Mouse (Mus musculus) lung, postnatal 0 days (tissue): ENCODE results near the gene Tmem39b. TPM values are rescaled to one million over a fixed set of nuclear protein-coding genes. Genes with fewer than 3 reads are reported as not detected.

Source experiments
- ATAC-seq: fragments of 200-750 bp; cut with Nextera tagmentation; 2 replicates; pipeline ENCODE4 v1.8.0; 2017; ENCODE audit warnings: moderate library complexity
- DNase-seq: peaks from one replicate; pipeline ENCODE4 v3.0.0-alpha.2; 2016; ENCODE audit warnings: low spot score
- H3K27ac ChIP-seq: fragments of 300-500 bp; sonication (generic); 2 replicates; pipeline ENCODE4 v1.5.1; 2014; ENCODE audit warnings: antibody characterized with exemption, mild to moderate bottlenecking, low read length, mixed read lengths
- H3K27me3 ChIP-seq: fragments of 300-500 bp; sonication (generic); replicated peaks from 2 replicates; pipeline ENCODE4 v1.6.1; 2014; ENCODE audit warnings: low read length, mixed read lengths; ENCODE audit not compliant: insufficient read depth
- H3K36me3 ChIP-seq: fragments of 300-500 bp; sonication (generic); 2 replicates; pipeline ENCODE4 v1.6.1; 2014; ENCODE audit warnings: low read length, mixed read lengths; ENCODE audit not compliant: insufficient read depth
- H3K4me1 ChIP-seq: fragments of 300-500 bp; sonication (generic); 2 replicates; pipeline ENCODE4 v1.6.1; 2014; ENCODE audit warnings: antibody characterized with exemption, low read depth, low read length, mixed read lengths; ENCODE audit not compliant: insufficient read depth
- H3K4me2 ChIP-seq: fragments of 300-500 bp; sonication (generic); replicated peaks from 2 replicates; pipeline ENCODE4 v1.6.1; 2014; ENCODE audit warnings: low read depth, mild to moderate bottlenecking, low read length, moderate library complexity, mixed read lengths
- H3K4me3 ChIP-seq: fragments of 300-500 bp; sonication (generic); 2 replicates; pipeline ENCODE4 v1.5.1; 2014; ENCODE audit warnings: low read depth, low read length
- H3K9ac ChIP-seq: fragments of 300-500 bp; sonication (generic); replicated peaks from 2 replicates; pipeline ENCODE4 v1.6.1; 2014; ENCODE audit warnings: low read depth, mild to moderate bottlenecking
- H3K9me3 ChIP-seq: fragments of 300-500 bp; sonication (generic); 2 replicates; pipeline ENCODE4 v1.6.1; 2016; ENCODE audit warnings: low read length, mixed read lengths
- CTCF ChIP-seq: IDR thresholded peaks from 2 replicates; pipeline ENCODE4 v1.5.1; 2016; ENCODE audit warnings: antibody characterized with exemption, mild to moderate bottlenecking
- EP300 ChIP-seq: IDR thresholded peaks from 2 replicates; pipeline ENCODE4 v1.6.1; 2016; ENCODE audit warnings: antibody characterized with exemption, mild to moderate bottlenecking, control low read depth
- WGBS: fragments of 180-500 bp; shearing (Covaris S2); extraction: QIAGEN DNeasy Blood & Tissue Kit; methylation state at CpG from one replicate; pipeline ENCODE4 v1.1.7; 2014; 5-methylcytosine and 5-hydroxymethylcytosine counted together
- polyA plus RNA-seq: library from polyadenylated mRNA; unstranded; fragments of >200 nt; fragmentation: Nextera tagmentation; extraction: Ambion mirVana; gene quantifications from 2 replicates; pipeline ENCODE4 v1.2.1, GENCODE M21; 2015

The Tmem39b gene
- 5.3 and 5.5 TPM in 2 replicates for polyA plus RNA-seq

DNA sequence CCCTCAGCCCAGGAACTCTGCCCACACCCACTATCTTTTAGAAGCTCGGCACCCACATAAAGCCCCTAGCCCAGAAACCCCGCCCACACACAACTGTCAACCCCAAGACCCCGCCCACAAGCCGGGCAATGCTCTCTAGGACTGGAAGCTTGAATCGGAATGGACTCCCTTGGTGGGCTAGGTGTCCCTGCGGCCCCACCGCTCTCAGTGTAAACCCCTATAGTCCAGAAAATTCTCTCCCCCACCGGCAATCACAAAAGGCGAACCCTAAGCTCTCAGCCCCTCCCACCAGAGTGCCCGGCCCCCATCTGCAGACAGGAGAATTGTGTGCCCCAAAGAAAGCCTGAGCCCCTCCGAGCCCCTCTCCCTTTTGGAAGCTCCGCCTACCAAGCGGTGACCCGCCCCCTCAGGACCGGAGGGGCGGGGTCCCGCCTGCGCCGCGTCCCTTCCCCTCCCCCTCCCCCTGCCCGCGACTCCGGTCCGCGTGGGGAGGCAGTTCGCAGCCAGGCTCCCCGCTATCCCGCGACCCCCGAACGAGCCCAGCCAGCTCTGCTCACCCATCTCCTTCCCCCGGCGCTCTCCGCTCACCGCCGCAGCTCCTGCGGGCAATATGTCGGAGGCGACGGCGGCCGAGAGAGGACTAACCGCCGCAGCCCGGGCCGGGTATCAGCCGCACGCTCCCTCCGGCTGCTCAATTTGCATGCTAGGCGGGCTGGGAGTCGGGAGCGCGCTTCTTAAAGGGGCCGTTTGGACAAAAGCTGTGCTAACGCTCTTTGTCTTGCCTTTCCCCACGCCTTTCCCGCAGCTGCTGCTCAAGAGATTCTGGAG lies at the start of gene Tmem39b:
Tmem39b (minus strand) TSS at position 681 of the 828 bp plus-strand sequence.
- Histone ChIP-seq H3K27ac (peak within 1 kb of the TSS; percentile 43), H3K4me3 (peak within 1 kb of the TSS; percentile 71), H3K9me3 (no peaks in the 10 kb centered on the region), H3K4me1 (peaks cover 4% of the 10 kb centered on the region; the same call in 1 of the 2 replicates), H3K9ac (peak within 1 kb of the TSS; percentile 29), H3K27me3 (no peaks in the 10 kb centered on the region), H3K36me3 (0 out of 2 replicates have a peak, but pooled peaks cover 4% of the 10 kb centered on the region), H3K4me2 (peak within 1 kb of the TSS; percentile 75)
- ATAC-seq (peak; percentile 92), DNase-seq (peak; percentile 96)
- no peak for TF ChIP-seq EP300
- no peak for TF ChIP-seq CTCF
- WGBS, result 3% methylated on average over 40 of the region's 57 CpGs

DNA sequence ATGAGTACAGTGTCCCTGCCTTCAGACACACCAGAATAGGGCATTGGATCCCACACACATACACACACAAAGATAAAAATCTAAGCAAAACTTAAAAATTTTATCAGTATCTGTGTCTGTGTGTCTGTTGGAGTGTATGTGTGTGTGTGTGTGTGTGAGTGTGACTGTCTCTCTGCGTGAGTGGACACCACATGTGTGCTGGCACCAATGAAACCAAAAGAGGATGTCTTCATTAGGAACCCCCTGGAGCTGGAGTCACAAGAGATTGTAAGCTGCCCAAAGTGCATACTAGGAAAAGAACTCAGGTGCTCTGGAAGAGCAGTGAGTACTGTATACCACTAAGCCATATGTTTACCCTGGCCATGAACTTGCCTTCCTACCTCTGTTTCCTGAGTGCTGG lies 49.5 kb upstream of the Tmem39b start:
- H3K36me3 ChIP-seq, result no peaks in the 10 kb centered on the region
- WGBS, result 55% methylated on average over 1 of the region's 1 CpGs
- ATAC-seq (no peak), DNase-seq (no peak)
- no peaks in the 10 kb centered on the region for H3K9me3 ChIP-seq
- H3K27me3 ChIP-seq, result no peaks in the 10 kb centered on the region
- H3K27ac ChIP-seq, result no peak overlapping the region
- H3K4me3 ChIP-seq, result no peak overlapping the region
- H3K4me1 ChIP-seq, result no peaks in the 10 kb centered on the region; the same call in 1 of the 2 replicates
- no peak overlapping the region for H3K9ac ChIP-seq
- no peak for TF ChIP-seq CTCF
- TF ChIP-seq EP300, result no peak
- H3K4me2 ChIP-seq, result no peak overlapping the region

DNA sequence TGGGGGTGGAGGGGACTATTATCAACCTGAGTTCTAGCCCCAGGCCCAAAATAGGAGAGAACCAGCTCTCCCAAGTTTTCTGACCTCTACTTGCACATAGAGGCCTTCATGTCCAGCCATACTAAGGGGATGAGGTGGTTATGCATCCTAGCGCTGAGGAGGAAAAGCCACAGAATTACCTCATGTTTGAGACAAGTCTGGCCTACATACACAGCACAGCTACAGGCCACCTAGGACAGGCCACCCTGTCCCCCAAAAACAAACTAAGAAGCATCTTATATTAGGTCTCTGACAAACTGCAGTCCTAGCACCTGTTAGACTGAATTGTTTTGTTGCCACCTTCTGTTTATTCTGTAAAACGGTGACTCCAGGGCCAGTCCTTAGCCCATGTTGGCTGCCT lies 46.9 kb upstream of the Tmem39b start:
- Histone ChIP-seq H3K27me3 (no peaks in the 10 kb centered on the region), H3K36me3 (no peaks in the 10 kb centered on the region), H3K9ac (no peak overlapping the region), H3K4me1 (peaks cover 4% of the 10 kb centered on the region; the same call in 1 of the 2 replicates), H3K4me2 (no peak overlapping the region), H3K27ac (peak overlapping the region; percentile 97; the same call in 1 of the 2 replicates), H3K9me3 (no peaks in the 10 kb centered on the region), H3K4me3 (no peak overlapping the region)
- no peak for DNase-seq
- WGBS, result 34% methylated on average over 2 of the region's 2 CpGs
- no peak for ATAC-seq
- no peak for TF ChIP-seq CTCF
- no peak for TF ChIP-seq EP300

DNA sequence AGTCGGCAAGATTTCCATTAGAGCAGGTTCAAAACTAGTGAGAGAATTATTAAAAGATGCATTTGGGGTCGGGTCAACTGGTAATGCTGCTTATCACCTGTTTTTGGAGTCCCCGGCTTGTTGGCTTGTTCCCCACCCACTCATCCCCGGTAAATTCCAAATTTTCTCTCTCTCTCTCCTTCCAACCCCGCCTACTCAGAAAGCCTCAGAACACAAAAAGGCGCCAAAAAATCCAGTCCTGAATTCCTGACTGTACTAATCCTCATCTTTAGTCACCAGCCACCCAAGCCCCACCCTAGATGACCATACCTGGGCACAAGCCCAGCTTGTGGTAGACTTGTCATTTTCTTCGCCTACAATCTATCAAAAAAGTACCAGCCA lies 46.4 kb upstream of the Tmem39b start:
- Histone ChIP-seq H3K4me2 (peak overlapping the region; percentile 78), H3K36me3 (no peaks in the 10 kb centered on the region), H3K4me1 (peaks cover 4% of the 10 kb centered on the region; the same call in 1 of the 2 replicates), H3K9me3 (no peaks in the 10 kb centered on the region), H3K27ac (peak overlapping the region; percentile 97), H3K27me3 (no peaks in the 10 kb centered on the region), H3K9ac (no peak overlapping the region), H3K4me3 (peak overlapping the region; percentile 99)
- DNase-seq, result no peak
- no peak for ATAC-seq
- WGBS, result 6% methylated on average over 7 of the region's 7 CpGs
- TF ChIP-seq EP300, result no peak
- TF ChIP-seq CTCF, result no peak

DNA sequence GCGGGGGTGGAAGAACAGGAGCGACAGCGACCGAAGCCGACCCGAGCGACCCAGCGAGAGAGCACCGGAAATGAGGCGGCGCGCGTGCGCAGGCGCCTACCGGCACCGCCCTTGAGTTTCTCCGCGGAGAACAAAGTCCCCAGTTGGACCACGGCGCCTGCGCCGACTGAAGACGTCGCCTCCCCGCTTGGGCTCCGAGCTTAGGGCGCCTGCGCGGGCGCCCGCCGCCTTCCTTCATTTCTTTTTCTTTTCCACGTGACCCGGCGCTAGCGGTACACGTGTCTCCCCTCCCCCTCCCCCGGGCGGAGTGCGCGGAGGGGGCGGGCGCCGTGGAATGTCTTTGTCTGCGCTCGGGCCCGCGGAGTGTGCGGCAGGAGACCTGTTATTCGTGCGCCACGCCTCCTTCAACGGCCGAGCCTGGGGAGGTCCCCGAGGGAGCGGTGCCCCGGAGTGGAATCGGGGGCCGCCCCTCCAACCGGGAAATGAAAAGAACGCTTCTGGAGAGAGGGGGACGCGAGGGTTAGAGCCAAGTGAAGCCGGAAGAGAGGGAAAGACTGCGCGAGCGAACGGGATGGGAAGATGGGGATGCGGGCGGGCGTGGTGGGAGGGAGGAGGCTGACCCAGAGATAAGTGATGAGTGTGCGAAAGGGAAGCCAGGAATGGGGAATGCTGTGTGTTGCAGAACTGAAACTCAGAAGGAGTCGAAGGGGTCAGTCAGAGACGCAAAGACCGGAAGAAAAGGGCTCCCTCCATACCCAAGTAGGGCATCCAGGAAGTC lies 45.8 kb upstream of the Tmem39b start, which contains the start of gene Khdrbs1:
Khdrbs1 (minus strand) TSS at position 72 of the 778 bp plus-strand sequence.
- Histone ChIP-seq H3K4me1 (peaks cover 4% of the 10 kb centered on the region; the same call in 1 of the 2 replicates), H3K4me2 (peak within 1 kb of the TSS; percentile 78), H3K27ac (peak within 1 kb of the TSS; percentile 97), H3K27me3 (no peaks in the 10 kb centered on the region), H3K9ac (peak within 1 kb of the TSS; percentile 95), H3K36me3 (no peaks in the 10 kb centered on the region), H3K4me3 (peak within 1 kb of the TSS; percentile 99), H3K9me3 (no peaks in the 10 kb centered on the region)
- TF ChIP-seq CTCF, result no peak
- TF ChIP-seq EP300, result peak; percentile 66
- ATAC-seq (peak; percentile 95), DNase-seq (peak; percentile 99)
- under 1% methylated on average over 70 of the region's 76 CpGs for WGBS

DNA sequence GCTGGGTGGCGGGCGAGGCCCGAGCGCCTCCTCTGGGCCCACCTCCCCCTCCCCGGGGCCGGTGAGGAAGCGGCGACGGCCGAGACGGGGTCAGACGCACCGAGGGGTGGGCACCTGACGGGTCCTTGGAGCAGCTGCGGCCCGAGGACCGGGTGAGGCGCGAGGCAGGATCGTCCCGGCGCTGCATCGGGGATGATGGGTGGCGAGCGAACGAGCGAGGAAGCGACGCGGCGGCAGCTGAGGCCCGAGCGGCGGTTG lies 45.3 kb upstream of the Tmem39b start:
- peak overlapping the region; percentile 78 for H3K4me2 ChIP-seq
- TF ChIP-seq CTCF (no peak), EP300 (no peak)
- H3K27me3 ChIP-seq, result no peaks in the 10 kb centered on the region
- peak overlapping the region; percentile 97 for H3K27ac ChIP-seq
- under 1% methylated on average over 20 of the region's 34 CpGs for WGBS
- H3K4me3 ChIP-seq, result peak overlapping the region; percentile 99
- H3K9me3 ChIP-seq, result no peaks in the 10 kb centered on the region
- no peak for DNase-seq
- ATAC-seq, result peak; percentile 26
- H3K9ac ChIP-seq, result peak overlapping the region; percentile 95
- H3K4me1 ChIP-seq, result peaks cover 4% of the 10 kb centered on the region; the same call in 1 of the 2 replicates
- H3K36me3 ChIP-seq, result no peaks in the 10 kb centered on the region
